Mouse (Mus musculus): ENCODE data around the gene Prkar1b.

- TF ChIP-seq CTCF (IDR thresholded peaks at IDR 0.05; ENCODE audit: low read depth): no peak
- no peak for TF ChIP-seq EP300 (IDR thresholded peaks at IDR 0.05; ENCODE audit: low read depth)
Observed at GRCm38 (mm10) chr5:139118961-139119276, 30.9 kb downstream of the Prkar1b start.

Data from liver, postnatal 0 days (tissue).